Mouse (Mus musculus): ENCODE data around the gene Pin4. TPM values are rescaled to one million over a fixed set of nuclear protein-coding genes. Genes with fewer than 3 reads are reported as not detected.
"Not testable (repeated sequence)": the region's sequence is repeated elsewhere in the genome, so short reads cannot be mapped to it uniquely, and the experiment has no call there.

Pin4 gene
- 57.5 and 116 TPM in 2 replicates for total RNA-seq (2021)
- long read RNA-seq, transcript Pin4-201 (4 exons, 489 nt): major isoform, 20 of 33 reads
- long read RNA-seq, partial matches to known transcripts: 12 of 33 reads
- long read RNA-seq, other reads (novel, unspliced or antisense): 1 of 33 reads

DNA sequence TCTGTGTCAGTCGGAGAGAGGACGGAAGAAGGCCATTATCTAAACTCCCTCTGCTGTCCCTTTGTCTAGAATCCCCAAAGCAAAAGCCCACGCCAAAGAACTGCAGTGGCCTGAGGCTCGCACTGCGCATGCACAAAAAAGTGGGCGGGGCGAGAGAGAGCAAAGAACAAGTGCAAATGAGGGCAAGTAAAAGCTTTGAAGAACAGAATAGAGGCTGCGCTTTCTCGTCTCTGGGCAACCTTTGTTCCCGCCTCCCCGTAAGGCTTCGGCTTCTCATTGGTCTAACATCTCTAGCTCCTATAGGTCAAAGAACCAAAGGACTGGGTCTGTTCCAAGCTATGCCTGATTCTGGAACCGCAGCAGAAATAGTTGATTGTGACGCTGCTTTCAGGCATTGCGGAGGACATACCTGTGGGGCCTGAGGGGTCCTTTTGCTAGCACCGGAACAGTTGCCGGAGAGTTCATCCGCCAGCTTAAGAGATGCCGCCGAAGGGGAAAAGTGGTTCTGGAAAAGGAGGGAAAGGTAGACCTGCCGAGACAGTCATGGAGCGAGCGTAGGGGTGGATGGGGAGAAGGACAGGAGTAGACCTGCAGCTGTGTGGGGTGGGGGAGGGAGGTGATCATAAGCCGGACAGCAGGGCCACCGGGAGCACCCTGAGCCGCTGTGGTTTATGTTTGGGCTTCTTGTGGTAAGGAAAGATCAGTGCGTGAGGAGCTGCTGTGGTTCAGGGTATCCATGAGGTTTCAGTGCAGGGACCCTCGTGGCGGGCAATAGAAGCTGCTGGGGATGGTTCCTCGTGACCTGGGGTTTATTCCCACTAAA is at the start of gene Pin4:
Gene Pin4 (plus strand): TSS at position 406 of the 823 bp plus-strand sequence.
- DNase-seq: peak; percentile 90

GRCm38 (mm10) chrX:102070591-102071471 is 48.4 kb upstream of the Pin4 start, which contains the start of gene Rtl5:
Gene Rtl5 (minus strand): TSS chrX:102071304.
- DNase-seq: peak; percentile 78

GRCm38 (mm10) chrX:102071517-102071916 is 47.7 kb upstream of the Pin4 start:
- DNase-seq: no peak

DNA sequence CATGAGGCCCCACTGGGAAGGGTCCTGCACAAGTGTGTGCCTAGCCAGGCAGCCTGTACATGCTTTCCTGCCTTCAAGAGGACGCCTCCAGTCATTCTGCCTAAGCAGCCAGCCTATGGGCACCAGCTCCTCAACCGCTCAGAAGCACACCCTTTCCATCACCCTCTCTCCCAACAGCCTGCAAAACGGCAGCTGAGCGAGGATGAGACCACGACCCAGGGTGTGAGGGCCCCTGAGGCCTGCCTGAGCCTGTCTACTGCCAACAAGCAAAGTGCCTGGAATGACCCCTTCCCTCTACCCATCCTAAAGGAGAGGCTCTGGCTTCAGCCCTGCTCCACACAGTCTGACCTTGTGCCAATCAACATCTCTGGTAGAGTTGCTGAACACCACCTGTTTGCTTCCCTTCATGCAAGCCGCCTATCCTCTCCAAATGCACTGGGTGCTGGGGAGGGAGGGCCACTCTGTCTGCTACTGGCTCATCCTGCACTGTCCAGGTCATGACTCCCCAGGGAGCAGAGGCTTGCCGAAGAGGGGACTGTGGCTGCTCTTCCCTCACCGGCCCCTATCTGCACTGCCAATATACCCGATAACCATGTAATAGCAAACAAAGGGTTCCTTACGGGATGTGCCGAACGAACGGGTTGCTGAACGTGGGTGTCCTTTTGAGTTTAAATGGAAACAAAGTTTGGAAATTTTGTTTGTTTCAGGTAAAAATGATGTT is 45.5 kb upstream of the Pin4 start:
- DNase-seq: no peak

GRCm38 (mm10) chrX:102074435-102074834 is 44.8 kb upstream of the Pin4 start:
- DNase-seq: no peak

- no peak for DNase-seq
Observed at GRCm38 (mm10) chrX:102075158-102075557, 44.1 kb upstream of the Pin4 start.

DNA sequence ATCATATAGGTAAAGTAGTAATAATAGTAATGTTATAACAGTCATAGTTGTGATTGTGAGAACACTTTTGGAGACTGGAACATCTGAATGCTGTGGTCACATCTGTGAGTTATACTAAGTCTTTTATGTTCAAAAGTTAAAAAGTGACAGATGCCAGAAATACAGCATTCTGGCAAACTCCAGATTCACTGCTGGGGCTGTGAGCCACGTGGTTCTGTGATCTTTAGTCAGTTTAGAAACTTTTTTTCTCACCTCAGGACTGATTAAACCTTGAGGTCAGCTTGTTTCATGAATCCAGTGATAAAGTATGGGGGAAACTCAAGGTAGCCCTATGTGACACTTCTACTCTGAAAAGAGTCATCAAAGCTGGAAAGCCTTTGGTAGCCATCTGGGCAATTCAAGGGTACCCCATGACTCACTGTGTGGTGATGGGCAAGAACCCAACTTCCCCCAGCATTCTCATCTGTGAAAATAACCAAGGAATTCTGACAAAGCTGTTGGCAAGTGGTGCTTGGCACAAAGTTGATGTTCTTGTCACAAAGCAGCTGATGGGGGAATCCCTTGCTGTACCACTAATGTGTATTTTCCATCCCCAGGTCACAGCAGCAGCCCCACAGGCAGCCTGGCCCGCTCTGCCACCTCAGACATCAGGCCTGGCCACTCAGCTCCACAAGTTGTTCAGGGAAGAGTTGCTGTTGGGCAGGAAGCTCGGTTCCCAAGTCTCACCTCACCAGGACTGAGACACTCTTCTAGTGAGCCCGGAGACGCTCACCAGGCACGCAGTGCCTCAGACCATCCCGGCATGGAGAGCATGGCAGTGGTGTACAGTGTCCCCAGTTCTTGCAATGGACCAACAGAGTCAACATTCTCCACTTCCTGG is 42.1 kb upstream of the Pin4 start:
- no peak for DNase-seq

DNA sequence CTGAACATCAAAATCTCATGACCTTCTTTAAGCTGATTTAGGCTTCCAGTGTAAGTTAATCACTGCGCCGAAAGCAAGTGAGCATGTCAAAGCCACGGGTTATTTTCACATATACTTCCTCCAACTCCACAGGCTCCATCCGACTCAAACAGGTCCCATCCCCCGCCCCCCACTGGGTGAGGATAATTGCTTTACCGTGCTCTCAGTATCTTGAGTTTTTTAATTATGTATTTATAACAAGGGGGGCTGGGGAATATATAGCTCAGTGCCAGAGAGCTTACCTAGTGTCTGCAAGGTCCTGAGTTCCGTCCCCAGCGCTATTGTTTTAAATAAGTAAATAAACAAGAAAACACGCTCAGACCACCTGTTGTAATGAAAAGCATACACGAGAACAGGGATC is 38.2 kb upstream of the Pin4 start:
- DNase-seq: no peak

DNA sequence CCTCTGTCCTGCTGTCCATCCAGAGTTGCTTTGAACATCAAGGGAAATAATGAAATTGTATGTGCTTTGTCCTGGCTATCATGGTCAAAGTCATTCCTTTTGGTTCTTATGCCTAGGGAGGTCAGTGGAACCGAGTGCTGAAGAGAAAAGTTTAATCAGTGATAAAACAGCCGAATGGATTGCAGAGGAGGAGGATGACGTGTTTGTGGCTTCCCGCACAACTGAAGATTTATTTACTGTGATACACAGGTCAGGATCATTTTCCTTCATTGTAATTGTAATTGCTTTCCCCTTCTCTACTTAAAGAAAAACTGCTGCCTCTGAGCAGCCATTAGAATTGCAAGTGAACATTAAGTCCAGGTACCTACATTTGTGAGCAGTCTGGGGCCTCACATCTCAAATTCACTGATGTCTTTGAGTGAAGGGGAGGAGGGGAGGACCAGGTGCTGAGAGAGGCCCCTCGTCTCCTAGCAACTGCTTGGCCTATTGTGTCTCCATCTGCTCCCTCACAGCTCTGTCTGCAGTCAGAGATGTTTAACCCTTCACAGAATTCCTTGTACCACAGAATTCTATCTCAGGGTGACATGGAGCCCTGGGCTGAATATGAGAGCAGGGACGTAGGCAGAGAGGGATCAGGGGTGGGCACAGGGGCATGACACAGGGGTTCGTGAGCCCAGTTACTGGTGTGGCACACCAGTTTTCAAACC is 37.5 kb upstream of the Pin4 start:
- no peak for DNase-seq

- DNase-seq: no peak
Observed at GRCm38 (mm10) chrX:102082340-102082739, 36.9 kb upstream of the Pin4 start.

DNA sequence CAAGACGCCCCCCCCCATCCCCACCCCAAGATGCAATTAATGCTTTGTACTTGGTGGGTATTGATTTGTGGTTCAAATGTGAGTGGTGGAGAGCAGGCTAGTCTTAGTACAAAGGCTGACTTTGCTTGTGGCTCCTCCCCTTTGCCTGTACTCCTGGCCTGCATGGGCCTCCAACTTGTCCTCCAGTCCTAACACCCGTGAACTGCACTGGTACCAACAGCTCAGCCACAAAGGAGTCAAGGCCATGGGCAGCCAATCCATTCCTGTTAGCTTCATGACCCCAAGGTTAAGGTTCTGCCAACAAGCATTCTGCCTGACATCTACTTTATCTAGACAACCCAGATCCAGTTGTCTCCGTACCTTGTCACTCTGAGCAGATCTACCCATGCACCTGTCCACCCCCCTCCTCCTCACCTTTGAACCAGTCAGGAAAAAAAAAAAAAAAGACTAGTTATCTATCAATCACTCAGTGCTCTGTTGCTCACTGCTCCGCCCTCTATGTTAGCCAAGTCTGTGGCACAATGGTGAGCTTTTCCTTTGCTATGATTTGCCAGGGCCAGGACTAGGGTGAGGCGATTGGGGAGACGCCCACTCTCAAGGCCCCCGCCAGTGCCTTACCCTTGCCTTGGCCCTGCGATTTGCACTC is 33.3 kb upstream of the Pin4 start:
- no peak for DNase-seq

DNA sequence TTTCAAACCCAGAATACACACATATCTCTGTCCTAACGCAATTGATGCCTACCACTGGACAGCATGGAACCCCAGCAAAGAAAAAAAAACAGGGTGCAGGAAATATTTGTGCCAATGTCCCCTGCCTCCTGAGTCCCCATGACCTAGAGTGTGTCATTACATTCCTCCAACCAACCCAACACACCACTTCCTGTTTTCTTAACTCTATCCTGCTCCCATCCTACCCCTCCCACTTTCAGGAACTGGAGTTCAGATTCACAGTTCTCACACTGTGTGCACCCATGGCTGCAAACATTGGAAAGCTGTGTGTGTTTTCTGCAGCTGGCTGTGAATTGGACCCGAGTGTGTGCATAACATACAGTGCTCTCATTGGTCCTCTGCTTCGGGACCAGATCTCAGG is 28.6 kb upstream of the Pin4 start:
- no peak for DNase-seq

DNA sequence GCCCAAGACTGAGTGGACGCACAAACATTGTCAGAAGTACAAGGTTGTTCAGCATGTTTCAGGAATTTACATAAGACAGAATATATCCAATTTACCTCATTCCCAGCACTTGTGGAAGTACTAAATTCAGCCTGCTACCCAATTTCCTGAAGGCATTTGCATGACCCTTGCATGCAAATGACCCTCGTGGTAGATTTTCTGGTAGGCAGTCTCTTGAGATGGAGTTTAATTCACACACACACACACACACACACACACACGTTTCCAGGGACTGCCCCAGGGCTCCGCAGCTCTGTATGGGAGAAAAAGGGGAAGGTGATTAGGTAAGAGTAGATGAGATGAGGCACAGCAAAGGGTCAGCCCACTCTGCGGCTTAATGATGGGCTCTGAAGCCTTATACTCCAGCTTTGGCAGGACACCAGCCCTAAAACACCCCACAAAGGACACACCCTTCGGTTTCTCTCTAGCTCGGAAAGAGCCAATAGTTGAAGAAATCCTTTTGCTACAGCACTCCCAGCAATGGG is 24.8 kb upstream of the Pin4 start:
- DNase-seq: no peak

DNA sequence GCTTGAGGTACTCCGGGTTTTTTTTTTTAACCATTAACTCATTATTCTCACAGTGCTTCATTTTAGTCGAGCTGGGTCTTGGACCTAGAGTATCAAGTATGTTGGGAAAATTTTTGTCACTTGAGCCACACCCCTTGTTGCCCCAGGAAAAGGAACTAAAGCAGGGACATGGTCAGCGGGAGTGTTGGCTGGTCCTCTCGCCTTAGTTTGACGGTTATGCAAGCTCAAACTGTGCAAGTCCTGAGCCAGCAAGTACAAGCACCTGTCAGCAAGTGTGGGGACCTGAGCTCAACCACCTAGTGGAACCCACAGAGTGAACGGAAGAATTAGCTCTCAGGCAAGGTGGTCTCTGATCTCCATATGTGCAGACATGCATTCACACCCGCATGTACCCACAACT is 17.4 kb upstream of the Pin4 start:
- no peak for DNase-seq

DNA sequence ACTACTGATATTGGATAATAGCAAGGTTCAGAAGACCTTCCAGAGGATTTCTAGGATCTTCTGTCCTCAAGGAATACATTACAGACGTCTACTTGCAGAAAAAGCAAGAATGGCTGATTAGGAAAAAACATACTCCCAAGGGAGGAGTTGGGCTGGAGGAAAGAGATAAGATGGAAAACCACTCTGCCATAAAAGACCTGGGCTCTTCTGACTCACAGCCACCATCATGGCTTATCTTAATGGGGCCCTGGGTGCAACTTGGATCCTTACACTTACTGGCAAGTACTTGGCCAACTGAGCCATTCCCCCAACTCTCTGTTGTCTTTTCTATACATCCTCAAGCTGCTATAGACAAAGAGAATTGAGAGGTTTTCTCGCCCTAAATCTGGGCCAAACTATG is 15.4 kb upstream of the Pin4 start:
- DNase-seq: not testable (repeated sequence)

- DNase-seq: not testable (repeated sequence)
Observed at GRCm38 (mm10) chrX:102109349-102109748, 9.9 kb upstream of the Pin4 start.

DNA sequence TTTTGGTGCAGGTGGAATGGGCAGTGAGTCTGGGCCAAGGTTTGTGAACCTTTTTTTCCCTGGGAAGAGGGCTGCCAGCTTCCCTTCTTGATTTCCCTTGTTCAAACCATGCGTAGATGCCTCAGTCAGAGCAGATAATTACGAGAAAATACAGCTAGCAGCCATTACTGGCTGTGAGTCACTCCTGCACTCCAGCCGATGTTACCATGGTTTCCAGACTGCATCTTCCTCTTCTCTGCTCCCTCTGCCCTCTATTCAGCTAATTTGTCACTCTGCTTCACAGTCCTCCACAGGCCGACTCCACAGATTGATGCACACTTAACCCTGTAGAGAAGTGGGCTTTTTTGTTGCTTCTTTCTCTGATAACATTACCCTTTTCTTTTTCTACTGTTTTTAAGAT is 3.6 kb upstream of the Pin4 start:
- DNase-seq: no peak

DNA sequence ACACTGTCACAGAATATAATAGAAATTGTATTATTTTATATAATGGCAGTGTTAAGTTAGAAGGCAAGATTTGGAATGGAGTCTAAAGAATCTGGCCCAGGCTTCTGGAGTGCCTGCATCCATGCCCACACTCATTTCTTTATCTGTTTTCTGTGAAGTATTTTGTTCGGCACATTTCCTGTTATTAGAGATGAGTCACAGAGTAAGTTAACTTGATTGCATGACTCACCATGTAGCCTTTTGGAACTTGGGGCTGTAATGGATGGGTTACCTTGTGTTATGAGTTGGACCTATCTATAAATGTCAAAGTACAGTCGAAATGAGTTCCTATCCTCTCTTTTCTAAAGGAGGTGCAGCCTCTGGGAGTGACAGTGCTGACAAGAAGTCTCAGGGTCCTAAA is 2.1 kb downstream of the Pin4 start:
- DNase-seq: no peak

DNA sequence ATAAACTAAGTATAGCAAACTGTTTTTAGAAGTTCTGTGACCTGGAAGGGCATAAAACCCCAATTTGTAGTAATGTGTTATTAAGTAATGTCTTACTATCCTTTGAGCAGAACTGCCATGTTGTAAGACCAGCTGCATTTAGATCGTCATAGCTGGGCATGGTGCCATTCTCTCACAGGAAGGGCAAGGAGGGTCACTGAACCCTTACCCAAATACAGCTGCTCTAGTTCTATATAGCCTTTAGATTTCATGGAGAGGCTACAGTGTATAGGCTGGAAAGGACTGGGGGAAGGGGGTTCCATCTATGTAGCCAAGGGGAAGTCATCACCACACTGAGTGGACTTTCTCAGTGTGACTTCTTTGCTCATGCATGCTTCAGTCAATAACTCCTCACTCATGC is 21.9 kb downstream of the Pin4 start:
- no peak for DNase-seq
